Mouse (Mus musculus): ENCODE measurements at regions not wholly inside any gene's neighbourhood (a gene's known extent, or its start where the extent isn't known, plus 50 kb on each side); places are given as distances from the start of the nearest gene placed in this dataset.

GRCm38 (mm10) chr15:12066857-12067211 lies 50.8 kb upstream of the Zfr start:
- Histone ChIP-seq H3K36me3 (replicated peaks; ENCODE audit: control insufficient read depth, insufficient read depth) (no peaks in the 10 kb centered on the region), H3K4me3 (replicated peaks; ENCODE audit: low read length) (no peak overlapping the region), H3K27ac (peak overlapping the region; percentile 16; the same call in 1 of the 2 replicates), H3K9me3 (ENCODE audit: control insufficient read depth, low read length) (0 out of 2 replicates have a peak, but pooled peaks cover 6% of the 10 kb centered on the region), H3K9ac (no peak overlapping the region), H3K27me3 (ENCODE audit: control insufficient read depth, insufficient read depth, low read length) (no peaks in the 10 kb centered on the region), H3K4me2 (replicated peaks) (no peak overlapping the region), H3K4me1 (replicated peaks; ENCODE audit: control insufficient read depth, insufficient read depth, low read length) (0 out of 2 replicates have a peak, but pooled peaks cover 4% of the 10 kb centered on the region)
- DNase-seq (ENCODE audit: low spot score) (no peak), ATAC-seq (ENCODE audit: low FRiP score) (no peak)
- 65% methylated on average over 6 of the region's 6 CpGs for WGBS

- H3K9me3 ChIP-seq (ENCODE audit: control insufficient read depth, low read length): 0 out of 2 replicates have a peak, but pooled peaks cover 6% of the 10 kb centered on the region
- no peak overlapping the region for H3K4me3 ChIP-seq (replicated peaks; ENCODE audit: low read length)
- no peaks in the 10 kb centered on the region for H3K36me3 ChIP-seq (replicated peaks; ENCODE audit: control insufficient read depth, insufficient read depth)
- ATAC-seq (ENCODE audit: low FRiP score) (peak; percentile 91), DNase-seq (ENCODE audit: low spot score) (peak; percentile 73)
- H3K27ac ChIP-seq: peak overlapping the region; percentile 16; the same call in 1 of the 2 replicates
- no peak overlapping the region for H3K9ac ChIP-seq
- H3K4me1 ChIP-seq (replicated peaks; ENCODE audit: control insufficient read depth, insufficient read depth, low read length): 0 out of 2 replicates have a peak, but pooled peaks cover 4% of the 10 kb centered on the region
- no peak overlapping the region for H3K4me2 ChIP-seq (replicated peaks)
- 35% methylated on average over 14 of the region's 14 CpGs for WGBS
- no peaks in the 10 kb centered on the region for H3K27me3 ChIP-seq (ENCODE audit: control insufficient read depth, insufficient read depth, low read length)
Observed at GRCm38 (mm10) chr15:12066176-12066856, 51.3 kb upstream of the Zfr start.

GRCm38 (mm10) chr15:12054870-12055269 lies 58.1 kb upstream of the Sub1 start:
- H3K27ac ChIP-seq: no peak overlapping the region
- no peak overlapping the region for H3K4me2 ChIP-seq (replicated peaks)
- H3K9ac ChIP-seq: no peak overlapping the region
- no peak for ATAC-seq (ENCODE audit: low FRiP score)
- no peaks in the 10 kb centered on the region for H3K27me3 ChIP-seq (ENCODE audit: control insufficient read depth, insufficient read depth, low read length)
- no peaks in the 10 kb centered on the region for H3K4me1 ChIP-seq (replicated peaks; ENCODE audit: control insufficient read depth, insufficient read depth, low read length)
- no peaks in the 10 kb centered on the region for H3K9me3 ChIP-seq (ENCODE audit: control insufficient read depth, low read length)
- 88% methylated on average over 3 of the region's 3 CpGs for WGBS
- DNase-seq (ENCODE audit: low spot score): no peak
- no peak overlapping the region for H3K4me3 ChIP-seq (replicated peaks; ENCODE audit: low read length)
- no peaks in the 10 kb centered on the region for H3K36me3 ChIP-seq (replicated peaks; ENCODE audit: control insufficient read depth, insufficient read depth)

DNA sequence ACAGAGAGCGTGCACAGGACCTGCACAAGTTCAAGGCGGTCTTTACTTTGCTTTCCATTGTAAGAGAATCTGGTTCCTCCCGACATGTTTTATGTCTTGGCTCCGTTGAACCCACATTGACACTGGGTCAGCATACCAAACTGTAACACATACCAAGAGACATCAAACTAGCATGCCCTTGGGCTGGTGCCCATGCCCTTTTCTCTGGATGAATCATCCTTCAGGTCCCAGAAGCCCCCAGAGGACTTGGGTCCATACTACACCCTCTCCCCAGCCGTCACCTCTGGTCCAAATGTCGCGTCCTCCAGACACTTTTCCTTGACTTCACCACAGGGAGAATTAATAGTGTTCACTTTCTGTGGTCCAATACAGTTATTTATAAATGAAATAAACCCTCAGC lies 56.8 kb upstream of the Sub1 start:
- no peak overlapping the region for H3K4me3 ChIP-seq (replicated peaks; ENCODE audit: low read length)
- no peaks in the 10 kb centered on the region for H3K27me3 ChIP-seq (ENCODE audit: control insufficient read depth, insufficient read depth, low read length)
- H3K4me2 ChIP-seq (replicated peaks): no peak overlapping the region
- H3K27ac ChIP-seq: no peak overlapping the region
- DNase-seq (ENCODE audit: low spot score) (no peak), ATAC-seq (ENCODE audit: low FRiP score) (no peak)
- no peaks in the 10 kb centered on the region for H3K36me3 ChIP-seq (replicated peaks; ENCODE audit: control insufficient read depth, insufficient read depth)
- H3K4me1 ChIP-seq (replicated peaks; ENCODE audit: control insufficient read depth, insufficient read depth, low read length): no peaks in the 10 kb centered on the region
- H3K9me3 ChIP-seq (ENCODE audit: control insufficient read depth, low read length): no peaks in the 10 kb centered on the region
- H3K9ac ChIP-seq: no peak overlapping the region
- 89% methylated on average over 7 of the region's 7 CpGs for WGBS

DNA sequence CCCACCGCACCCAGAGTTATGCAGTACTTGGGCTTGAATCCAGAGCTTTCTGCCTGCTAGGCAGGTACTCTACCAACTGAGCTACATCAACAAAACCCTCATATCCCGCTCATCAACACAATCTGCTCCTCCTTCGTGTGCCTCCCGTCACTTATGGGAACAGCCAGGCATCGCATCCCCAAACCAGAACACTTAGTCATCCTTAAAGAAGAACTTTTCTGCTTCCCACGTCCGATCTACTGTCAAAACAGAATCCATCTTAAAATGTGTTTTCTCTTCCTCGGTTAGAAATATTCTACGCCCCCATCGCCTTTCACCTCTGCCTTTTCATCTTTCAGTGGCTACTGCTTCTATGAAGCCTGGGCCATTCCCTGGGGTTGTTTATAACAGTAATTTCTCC lies 52.2 kb upstream of the Sub1 start:
- no peak overlapping the region for H3K9ac ChIP-seq
- WGBS: 93% methylated on average over 10 of the region's 10 CpGs

DNA sequence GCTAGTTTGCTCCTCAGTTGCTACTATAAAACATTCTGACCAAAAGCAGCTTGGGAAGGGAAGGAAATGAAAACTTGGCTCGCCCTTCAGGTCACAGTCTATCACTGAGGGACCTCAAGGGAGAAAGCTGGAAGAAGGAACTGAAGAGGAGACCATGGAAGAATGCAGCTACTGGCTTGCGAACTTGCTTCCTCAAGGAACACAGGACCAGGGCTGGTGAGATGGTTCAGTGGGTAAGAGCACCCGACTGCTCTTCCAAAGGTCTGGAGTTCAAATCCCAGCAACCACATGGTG lies 51.4 kb upstream of the Sub1 start:
- Histone ChIP-seq H3K9ac (no peak overlapping the region), H3K27ac (no peak overlapping the region), H3K36me3 (replicated peaks; ENCODE audit: control insufficient read depth, insufficient read depth) (no peaks in the 10 kb centered on the region), H3K4me2 (replicated peaks) (no peak overlapping the region), H3K4me3 (replicated peaks; ENCODE audit: low read length) (no peak overlapping the region), H3K9me3 (ENCODE audit: control insufficient read depth, low read length) (no peaks in the 10 kb centered on the region), H3K4me1 (replicated peaks; ENCODE audit: control insufficient read depth, insufficient read depth, low read length) (no peaks in the 10 kb centered on the region), H3K27me3 (ENCODE audit: control insufficient read depth, insufficient read depth, low read length) (no peaks in the 10 kb centered on the region)
- 91% methylated on average over 3 of the region's 3 CpGs for WGBS
- no peak for DNase-seq (ENCODE audit: low spot score)
- no peak for ATAC-seq (ENCODE audit: low FRiP score)

More for the DNA sequence above, 52.2 kb upstream of the Sub1 start:
- Histone ChIP-seq H3K4me3 (replicated peaks; ENCODE audit: low read length) (no peak overlapping the region), H3K4me2 (replicated peaks) (no peak overlapping the region), H3K27ac (no peak overlapping the region), H3K9me3 (ENCODE audit: control insufficient read depth, low read length) (no peaks in the 10 kb centered on the region), H3K4me1 (replicated peaks; ENCODE audit: control insufficient read depth, insufficient read depth, low read length) (no peaks in the 10 kb centered on the region), H3K36me3 (replicated peaks; ENCODE audit: control insufficient read depth, insufficient read depth) (no peaks in the 10 kb centered on the region), H3K27me3 (ENCODE audit: control insufficient read depth, insufficient read depth, low read length) (no peaks in the 10 kb centered on the region)
- ATAC-seq (ENCODE audit: low FRiP score): no peak
- no peak for DNase-seq (ENCODE audit: low spot score)

GRCm38 (mm10) chr15:12047349-12048213 lies 50.8 kb upstream of the Sub1 start:
- H3K27ac ChIP-seq: no peak overlapping the region
- WGBS: 89% methylated on average over 18 of the region's 18 CpGs
- H3K27me3 ChIP-seq (ENCODE audit: control insufficient read depth, insufficient read depth, low read length): no peaks in the 10 kb centered on the region
- H3K36me3 ChIP-seq (replicated peaks; ENCODE audit: control insufficient read depth, insufficient read depth): no peaks in the 10 kb centered on the region
- no peak overlapping the region for H3K4me2 ChIP-seq (replicated peaks)
- no peak overlapping the region for H3K9ac ChIP-seq
- no peaks in the 10 kb centered on the region for H3K9me3 ChIP-seq (ENCODE audit: control insufficient read depth, low read length)
- DNase-seq (ENCODE audit: low spot score) (no peak), ATAC-seq (ENCODE audit: low FRiP score) (peak; percentile 64; the same call in 1 of the 2 replicates)
- H3K4me3 ChIP-seq (replicated peaks; ENCODE audit: low read length): no peak overlapping the region
- no peaks in the 10 kb centered on the region for H3K4me1 ChIP-seq (replicated peaks; ENCODE audit: control insufficient read depth, insufficient read depth, low read length)

All from hindbrain, embryonic 14.5 days (tissue).